Mouse (Mus musculus): Measurements from ENCODE around the gene Wnt7b. TPM values are rescaled to one million over a fixed set of nuclear protein-coding genes. Genes with fewer than 3 reads are reported as not detected.
A peak's percentile ranks its signal among the peaks of the same experiment; 100 is the strongest.

Wnt7b gene
- polyA plus RNA-seq, 1 experiment from 2014 or later, result 130 TPM

DNA sequence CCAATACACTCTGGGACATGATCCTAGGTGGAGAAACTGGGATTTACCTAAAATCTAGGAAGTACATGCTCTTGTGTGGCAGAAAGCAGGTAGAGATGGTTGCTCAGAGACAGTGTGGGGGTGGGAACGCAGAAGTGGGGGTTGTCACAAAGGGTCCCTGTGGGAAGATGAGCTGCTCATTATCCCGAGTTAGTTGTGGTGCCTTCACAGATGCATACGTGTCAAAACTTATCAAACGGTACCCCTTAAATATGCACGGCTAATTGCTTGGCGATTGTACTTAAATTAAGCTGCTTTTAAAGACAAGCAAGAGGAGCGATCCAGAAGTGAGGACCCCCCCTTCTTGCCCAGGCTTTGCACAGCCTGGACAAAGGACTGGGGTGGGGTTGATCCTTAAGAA lies 92.5 kb downstream of the Wnt7b start:
- peaks cover 46% of the 10 kb centered on the region for H3K4me1 ChIP-seq
- peak; percentile 25; the same call in 1 of the 2 replicates for ATAC-seq (ENCODE audit: low FRiP score)
- 0 out of 2 replicates have a peak overlapping the region, but pooled peaks have one; percentile 3 for H3K4me2 ChIP-seq
- H3K27me3 ChIP-seq, result peaks cover 20% of the 10 kb centered on the region
- H3K9ac ChIP-seq, result no peak overlapping the region
- 45% methylated on average over 7 of the region's 7 CpGs for WGBS
- peak overlapping the region; percentile 83 for H3K27ac ChIP-seq
- H3K4me3 ChIP-seq (replicated peaks), result no peak overlapping the region
- no peaks in the 10 kb centered on the region for H3K36me3 ChIP-seq (replicated peaks)
- H3K9me3 ChIP-seq, result peaks cover 5% of the 10 kb centered on the region; the same call in 1 of the 2 replicates

DNA sequence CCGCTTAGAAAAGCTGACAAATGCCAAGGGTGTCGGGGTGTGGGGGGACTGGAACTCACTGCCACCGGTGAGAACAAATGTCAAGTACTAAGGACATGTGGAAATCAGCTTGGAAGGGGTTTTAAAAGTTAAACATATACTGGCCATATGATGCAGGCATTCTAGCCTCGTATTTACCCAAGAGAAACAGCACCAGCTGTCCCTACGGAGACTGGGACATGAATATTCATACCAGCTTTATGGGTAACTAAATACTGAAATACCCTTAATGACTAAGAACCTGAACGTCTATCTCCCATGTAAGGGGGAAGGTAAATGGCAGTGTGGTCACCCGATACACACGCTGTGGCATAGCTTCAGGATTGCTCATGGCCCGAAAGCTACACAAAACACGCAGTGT lies 93.4 kb downstream of the Wnt7b start:
- Histone ChIP-seq H3K4me1 (peaks cover 38% of the 10 kb centered on the region), H3K9ac (no peak overlapping the region), H3K4me2 (no peak overlapping the region), H3K4me3 (replicated peaks) (no peak overlapping the region), H3K27me3 (peaks cover 20% of the 10 kb centered on the region), H3K27ac (peak overlapping the region; percentile 83), H3K9me3 (peaks cover 5% of the 10 kb centered on the region; the same call in 1 of the 2 replicates), H3K36me3 (replicated peaks) (no peaks in the 10 kb centered on the region)
- ATAC-seq (ENCODE audit: low FRiP score), result no peak
- WGBS, result 69% methylated on average over 10 of the region's 10 CpGs

Other genes starting within 250 kb of the Wnt7b start
- gene Atxn10, start 246.2 kb downstream of the Wnt7b start, polyA plus RNA-seq (2016; fragmentation: Nextera tagmentation; extraction: Ambion mirVana), result 407 and 408 TPM in 2 replicates
- not detected in 2 replicates for gene 7530416G11Rik, start 79.2 kb downstream of the Wnt7b start, polyA plus RNA-seq (2016; fragmentation: Nextera tagmentation; extraction: Ambion mirVana)
- 0.53 and 0.74 TPM in 2 replicates for gene Ppara, start 152.5 kb upstream of the Wnt7b start, polyA plus RNA-seq (2016; fragmentation: Nextera tagmentation; extraction: Ambion mirVana)
- gene Cdpf1, start 229.2 kb upstream of the Wnt7b start, polyA plus RNA-seq (2016; fragmentation: Nextera tagmentation; extraction: Ambion mirVana), result 17.9 and 18.5 TPM in 2 replicates
- gene Pkdrej, start 239.3 kb upstream of the Wnt7b start, polyA plus RNA-seq (2016; fragmentation: Nextera tagmentation; extraction: Ambion mirVana), result 0.10 TPM in 1 of 2 replicates, not detected in the other
- 2.7 and 3.0 TPM in 2 replicates for gene Ttc38, start 249.8 kb upstream of the Wnt7b start, polyA plus RNA-seq (2016; fragmentation: Nextera tagmentation; extraction: Ambion mirVana)

All from forebrain, embryonic 12.5 days (tissue).